Mouse (Mus musculus) midbrain, embryonic 10.5 days (tissue): Measurements from ENCODE around the gene Zfp950. TPM values are rescaled to one million over a fixed set of nuclear protein-coding genes. Genes with fewer than 3 reads are reported as not detected.

Source experiments
- DNase-seq: peaks from one replicate; pipeline ENCODE4 v3.0.0-alpha.2; 2017; ENCODE audit warnings: low spot score
- H3K27ac ChIP-seq: fragments of 300-500 bp; sonication (generic); replicated peaks from 2 replicates; pipeline ENCODE4 v1.5.1; 2016; ENCODE audit warnings: mild to moderate bottlenecking
- H3K27me3 ChIP-seq: fragments of 300-500 bp; sonication (generic); 2 replicates; pipeline ENCODE4 v1.6.1; 2016; ENCODE audit warnings: low read depth, mild to moderate bottlenecking; ENCODE audit not compliant: poor library complexity, severe bottlenecking
- H3K36me3 ChIP-seq: fragments of 300-500 bp; sonication (generic); 2 replicates; pipeline ENCODE4 v1.6.1; 2016; ENCODE audit warnings: mild to moderate bottlenecking, moderate library complexity
- H3K4me1 ChIP-seq: fragments of 300-500 bp; sonication (generic); 2 replicates; pipeline ENCODE4 v1.6.1; 2016
- H3K4me3 ChIP-seq: fragments of 300-500 bp; sonication (generic); 2 replicates; pipeline ENCODE4 v1.5.1; 2016; ENCODE audit warnings: mild to moderate bottlenecking, moderate library complexity
- H3K9me3 ChIP-seq: fragments of 300-500 bp; sonication (generic); replicated peaks from 2 replicates; pipeline ENCODE4 v1.6.1; 2016; ENCODE audit warnings: mild to moderate bottlenecking
- WGBS: fragments of 180-500 bp; shearing (Covaris S2); methylation state at CpG from one replicate; pipeline ENCODE4 v1.1.7; 2016; 5-methylcytosine and 5-hydroxymethylcytosine counted together
- polyA plus RNA-seq: library from polyadenylated mRNA; unstranded; fragments of >200 nt; fragmentation: Nextera tagmentation; extraction: Ambion mirVana; gene quantifications from 2 replicates; pipeline ENCODE4 v1.2.1, GENCODE M21; 2016

Zfp950 gene
- polyA plus RNA-seq, 1 experiment from 2014 or later, result 25.2 TPM

DNA sequence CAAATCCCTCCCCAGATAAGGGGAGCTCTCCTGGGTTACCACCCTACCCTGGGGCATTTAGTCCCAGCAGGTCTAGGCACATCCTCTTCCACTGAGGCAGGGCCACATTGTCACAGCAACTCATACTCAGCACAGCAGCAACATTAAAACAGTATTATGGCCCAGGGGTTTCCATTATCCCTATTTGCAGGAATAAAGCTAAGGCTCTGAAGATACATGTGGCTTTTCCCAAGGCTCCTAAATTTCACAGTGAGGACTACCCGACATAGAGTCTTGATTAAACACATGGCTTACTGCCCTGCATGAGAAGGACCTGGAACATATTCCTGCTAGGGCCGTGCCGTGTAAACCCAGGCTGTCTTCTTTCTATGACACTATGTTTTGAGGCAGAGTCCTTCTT lies 51.6 kb downstream of the Zfp950 start:
- no peaks in the 10 kb centered on the region for H3K9me3 ChIP-seq
- no peaks in the 10 kb centered on the region for H3K4me1 ChIP-seq
- whole genome bisulfite sequencing, result 88% methylated on average over 3 of the region's 3 CpGs
- H3K36me3 ChIP-seq, result 0 out of 2 replicates have a peak, but pooled peaks cover 3% of the 10 kb centered on the region
- H3K4me3 ChIP-seq, result no peak overlapping the region
- DNase-seq, result no peak
- no peak overlapping the region for H3K27ac ChIP-seq
- no peaks in the 10 kb centered on the region for H3K27me3 ChIP-seq

DNA sequence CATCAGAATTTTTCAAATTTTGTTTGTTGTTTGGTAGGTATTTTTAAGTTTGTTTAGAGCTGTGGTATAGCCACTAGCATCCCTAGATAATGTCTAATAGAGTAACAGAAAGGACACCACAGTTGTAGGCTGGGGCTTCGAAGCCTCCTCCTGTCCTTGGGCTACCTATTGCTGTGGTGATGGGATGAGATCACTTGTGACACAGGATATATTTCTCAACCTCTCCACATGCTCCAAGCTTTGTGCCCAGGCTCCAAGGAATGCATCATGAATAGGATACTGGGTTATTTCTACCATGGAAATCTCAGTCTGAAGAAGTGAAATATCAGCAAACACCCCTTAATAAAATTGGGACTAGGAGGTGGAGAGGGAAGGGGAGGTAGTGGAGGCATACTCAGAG lies 52.9 kb downstream of the Zfp950 start:
- H3K4me3 ChIP-seq, result no peak overlapping the region
- no peaks in the 10 kb centered on the region for H3K27me3 ChIP-seq
- H3K9me3 ChIP-seq, result no peaks in the 10 kb centered on the region
- no peak for DNase-seq
- no peaks in the 10 kb centered on the region for H3K4me1 ChIP-seq
- H3K27ac ChIP-seq, result no peak overlapping the region
- no peaks in the 10 kb centered on the region for H3K36me3 ChIP-seq
- WGBS, result 91% methylated on average over 1 of the region's 1 CpGs

- no peak overlapping the region for H3K27ac ChIP-seq
- H3K9me3 ChIP-seq, result no peaks in the 10 kb centered on the region
- H3K27me3 ChIP-seq, result no peaks in the 10 kb centered on the region
- 84% methylated on average over 2 of the region's 2 CpGs for WGBS
- DNase-seq, result no peak
- H3K4me3 ChIP-seq, result no peak overlapping the region
- no peaks in the 10 kb centered on the region for H3K4me1 ChIP-seq
- no peaks in the 10 kb centered on the region for H3K36me3 ChIP-seq
These were observed 55.4 kb downstream of the Zfp950 start for GRCm38 (mm10) chr19:61085217-61085616.

DNA sequence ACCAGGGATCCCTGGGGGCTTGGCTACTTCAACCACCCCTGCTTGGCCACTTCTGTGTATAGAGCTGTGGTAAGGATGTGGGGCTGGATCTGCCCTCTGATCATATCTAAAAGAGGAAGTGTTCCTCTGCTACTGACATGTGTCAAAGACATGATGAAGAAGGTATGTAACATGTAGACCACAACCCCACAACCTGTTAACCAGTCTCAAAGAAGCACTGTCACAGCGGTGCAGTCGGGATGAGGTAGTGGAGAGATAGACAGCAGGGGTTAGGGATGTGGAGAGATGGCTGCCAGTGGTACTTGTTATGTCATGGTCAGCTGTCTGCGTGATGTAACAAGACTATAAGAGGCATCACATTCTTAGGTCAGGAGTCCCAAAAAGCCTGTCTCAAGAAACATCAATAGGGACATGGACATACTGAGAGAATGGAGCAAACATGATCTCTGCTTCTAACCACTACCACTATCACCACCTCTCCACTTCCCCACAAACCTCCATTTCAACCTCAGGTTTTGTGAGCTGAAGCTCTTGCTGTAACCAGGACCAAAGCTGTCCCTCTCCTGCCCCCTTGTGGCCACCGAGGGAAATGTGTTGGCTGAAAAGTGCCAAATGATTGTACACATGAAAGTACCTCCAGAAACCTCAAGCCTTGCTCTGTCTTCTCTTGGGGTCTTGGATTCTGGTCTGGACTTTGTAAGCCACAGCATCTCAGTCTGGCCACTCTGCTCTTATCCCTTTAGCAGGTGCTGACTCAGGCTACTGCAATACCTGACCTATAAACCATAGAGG lies 56.3 kb downstream of the Zfp950 start:
- Histone ChIP-seq H3K9me3 (no peaks in the 10 kb centered on the region), H3K4me1 (no peaks in the 10 kb centered on the region), H3K27ac (no peak overlapping the region), H3K27me3 (no peaks in the 10 kb centered on the region), H3K36me3 (no peaks in the 10 kb centered on the region), H3K4me3 (no peak overlapping the region)
- DNase-seq, result peak; percentile 84
- 49% methylated on average over 4 of the region's 4 CpGs for WGBS

GRCm38 (mm10) chr19:61083006-61083405 lies 57.6 kb downstream of the Zfp950 start:
- 89% methylated on average over 8 of the region's 8 CpGs for WGBS
- Histone ChIP-seq H3K36me3 (no peaks in the 10 kb centered on the region), H3K9me3 (no peaks in the 10 kb centered on the region), H3K27ac (no peak overlapping the region), H3K4me3 (no peak overlapping the region), H3K4me1 (no peaks in the 10 kb centered on the region), H3K27me3 (no peaks in the 10 kb centered on the region)
- DNase-seq, result no peak

- 91% methylated on average over 5 of the region's 5 CpGs for WGBS
These were observed 60.3 kb downstream of the Zfp950 start for GRCm38 (mm10) chr19:61080251-61080749.

GRCm38 (mm10) chr19:61078622-61079021 lies 62.0 kb downstream of the Zfp950 start:
- DNase-seq, result no peak
- no peaks in the 10 kb centered on the region for H3K27me3 ChIP-seq
- no peak overlapping the region for H3K4me3 ChIP-seq
- 91% methylated on average over 3 of the region's 3 CpGs for WGBS
- no peaks in the 10 kb centered on the region for H3K36me3 ChIP-seq
- no peaks in the 10 kb centered on the region for H3K4me1 ChIP-seq
- no peaks in the 10 kb centered on the region for H3K9me3 ChIP-seq
- H3K27ac ChIP-seq, result no peak overlapping the region

More at GRCm38 (mm10) chr19:61080251-61080749, 60.3 kb downstream of the Zfp950 start:
- Histone ChIP-seq H3K36me3 (no peaks in the 10 kb centered on the region), H3K27me3 (no peaks in the 10 kb centered on the region), H3K9me3 (no peaks in the 10 kb centered on the region), H3K4me3 (no peak overlapping the region), H3K27ac (no peak overlapping the region), H3K4me1 (no peaks in the 10 kb centered on the region)
- DNase-seq, result no peak

- H3K27ac ChIP-seq, result no peak overlapping the region
- no peaks in the 10 kb centered on the region for H3K4me1 ChIP-seq
- no peaks in the 10 kb centered on the region for H3K27me3 ChIP-seq
- no peaks in the 10 kb centered on the region for H3K36me3 ChIP-seq
- no peak for DNase-seq
- no peak overlapping the region for H3K4me3 ChIP-seq
- no peaks in the 10 kb centered on the region for H3K9me3 ChIP-seq
- 96% methylated on average over 1 of the region's 1 CpGs for WGBS
These were observed 75.6 kb downstream of the Zfp950 start for GRCm38 (mm10) chr19:61065011-61065410.

DNA sequence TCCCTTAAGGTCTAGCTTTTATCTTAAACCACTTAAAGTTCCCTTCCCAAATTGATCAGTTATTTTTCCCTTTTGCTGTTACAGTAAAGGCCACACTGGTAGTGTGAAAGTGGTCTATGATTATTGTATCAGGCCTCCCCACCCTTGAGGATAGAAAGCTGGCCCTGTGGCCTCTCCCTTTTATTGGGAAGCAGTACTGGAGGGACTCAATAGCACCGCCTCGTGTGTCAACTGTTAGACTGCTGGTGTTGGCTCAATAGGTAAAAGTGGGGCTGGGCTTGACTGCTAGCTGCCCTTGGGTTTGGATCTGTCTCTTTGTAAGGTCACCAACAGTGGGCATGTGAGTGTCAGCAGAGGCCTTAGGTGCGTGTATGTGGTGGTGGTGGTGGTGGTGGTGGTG lies 76.3 kb downstream of the Zfp950 start:
- Histone ChIP-seq H3K27me3 (no peaks in the 10 kb centered on the region), H3K4me3 (no peak overlapping the region), H3K9me3 (no peaks in the 10 kb centered on the region), H3K4me1 (no peaks in the 10 kb centered on the region), H3K36me3 (no peaks in the 10 kb centered on the region), H3K27ac (no peak overlapping the region)
- no peak for DNase-seq
- 92% methylated on average over 3 of the region's 3 CpGs for WGBS

DNA sequence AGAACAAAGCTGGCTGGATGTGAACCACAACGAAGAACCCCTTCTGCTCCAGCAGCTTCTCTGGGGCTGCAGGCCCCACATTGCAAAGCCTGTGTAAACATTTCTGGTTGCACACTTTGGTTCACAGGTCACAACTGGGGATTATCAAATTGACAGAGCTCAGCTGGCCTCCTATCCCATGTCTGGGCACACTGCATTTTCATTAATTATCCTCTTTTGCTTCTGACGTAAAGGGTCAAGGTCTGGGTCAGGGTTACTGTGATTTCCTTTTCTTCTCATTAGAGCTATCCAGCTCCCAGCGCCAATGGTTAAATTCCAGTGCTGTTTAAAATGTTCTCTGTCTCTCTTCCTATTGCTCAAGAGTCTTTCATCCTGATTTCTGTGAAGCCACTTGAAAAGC lies 83.1 kb downstream of the Zfp950 start:
- DNase-seq, result peak; percentile 19
- H3K27me3 ChIP-seq, result no peaks in the 10 kb centered on the region
- H3K27ac ChIP-seq, result no peak overlapping the region
- no peaks in the 10 kb centered on the region for H3K9me3 ChIP-seq
- no peak overlapping the region for H3K4me3 ChIP-seq
- 35% methylated on average over 3 of the region's 3 CpGs for WGBS
- no peaks in the 10 kb centered on the region for H3K36me3 ChIP-seq
- peaks cover 14% of the 10 kb centered on the region for H3K4me1 ChIP-seq

- no peaks in the 10 kb centered on the region for H3K9me3 ChIP-seq
- no peaks in the 10 kb centered on the region for H3K27me3 ChIP-seq
- WGBS, result 75% methylated on average over 5 of the region's 5 CpGs
- H3K4me1 ChIP-seq, result peaks cover 14% of the 10 kb centered on the region
- H3K36me3 ChIP-seq, result no peaks in the 10 kb centered on the region
- H3K27ac ChIP-seq, result no peak overlapping the region; the same call in 1 of the 2 replicates
- no peak overlapping the region for H3K4me3 ChIP-seq
- no peak for DNase-seq
These were observed 83.7 kb downstream of the Zfp950 start for GRCm38 (mm10) chr19:61056783-61057410.

- Histone ChIP-seq H3K4me1 (peaks cover 11% of the 10 kb centered on the region), H3K27ac (no peak overlapping the region), H3K9me3 (no peaks in the 10 kb centered on the region), H3K36me3 (no peaks in the 10 kb centered on the region), H3K27me3 (no peaks in the 10 kb centered on the region), H3K4me3 (no peak overlapping the region)
- no peak for DNase-seq
These were observed 87.9 kb downstream of the Zfp950 start for GRCm38 (mm10) chr19:61052786-61053185.

DNA sequence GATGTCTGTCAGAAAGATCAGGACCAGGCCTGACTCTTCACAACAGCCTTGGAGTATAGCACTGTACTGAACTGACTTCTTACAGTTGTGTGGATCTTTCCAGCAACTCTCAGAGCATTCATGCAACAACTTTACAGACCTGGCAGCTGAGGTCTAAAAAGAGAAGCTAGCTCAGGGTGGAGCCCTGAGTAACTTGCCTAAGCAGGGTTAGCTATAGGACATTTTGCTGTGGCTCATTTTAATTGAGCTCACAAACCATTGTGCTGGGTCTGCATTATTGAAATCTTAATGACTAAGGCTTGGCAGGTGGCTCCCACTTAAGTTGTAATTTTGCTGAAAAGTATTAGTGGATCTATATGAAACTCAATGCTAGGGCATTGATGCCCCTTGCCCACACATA lies 88.6 kb downstream of the Zfp950 start:
- DNase-seq, result no peak
- Histone ChIP-seq H3K4me1 (peaks cover 3% of the 10 kb centered on the region), H3K9me3 (no peaks in the 10 kb centered on the region), H3K27me3 (no peaks in the 10 kb centered on the region), H3K4me3 (no peak overlapping the region), H3K36me3 (no peaks in the 10 kb centered on the region), H3K27ac (no peak overlapping the region)
